Mouse (Mus musculus): ENCODE data around the gene Irf8.

DNA sequence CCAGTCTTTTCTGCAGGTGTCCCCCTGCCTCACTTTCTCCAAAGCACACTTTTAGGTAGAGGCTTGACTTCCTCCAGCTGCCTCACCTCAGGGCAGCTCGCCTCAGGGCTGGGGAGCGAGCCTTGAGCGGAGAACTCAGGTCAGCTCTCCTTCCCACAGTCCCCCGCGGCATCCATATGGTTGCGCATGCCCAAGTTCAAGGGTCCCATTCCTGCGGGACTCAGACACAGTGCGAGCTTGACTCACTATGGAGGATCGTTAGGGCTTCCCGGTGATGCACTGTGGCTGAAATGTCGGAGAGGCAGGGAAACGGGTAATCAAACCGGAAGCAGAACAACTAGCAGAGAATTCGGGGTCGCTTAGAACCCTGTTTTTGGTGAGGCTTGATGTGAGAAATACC, 31.0 kb upstream of the Irf8 start:
- TF ChIP-seq CTCF (IDR thresholded peaks at IDR 0.05; ENCODE audit: borderline replicate concordance, insufficient read depth, low read depth, low read length) (no peak), POLR2A (IDR thresholded peaks at IDR 0.05; ENCODE audit: borderline replicate concordance, insufficient read depth, low read length) (no peak)
